Mouse (Mus musculus) hindbrain, embryonic 11.5 days (tissue): ENCODE measurements around the gene Tprgl. TPM values are rescaled to one million over a fixed set of nuclear protein-coding genes. Genes with fewer than 3 reads are reported as not detected.

Experiments
- ATAC-seq: fragments of 200-750 bp; cut with Nextera tagmentation; 2 replicates; pipeline ENCODE4 v1.8.0; 2017; ENCODE audit warnings: mild to moderate bottlenecking, moderate TSS enrichment, moderate library complexity; ENCODE audit not compliant: low FRiP score
- DNase-seq: peaks from one replicate; pipeline ENCODE4 v3.0.0-alpha.2; 2015; ENCODE audit warnings: low spot score
- H3K27ac ChIP-seq: fragments of 300-500 bp; sonication (generic); 2 replicates; pipeline ENCODE4 v1.5.1; 2014; ENCODE audit warnings: mild to moderate bottlenecking, low read depth, low read length
- H3K27me3 ChIP-seq: fragments of 300-500 bp; sonication (generic); 2 replicates; pipeline ENCODE4 v1.6.1; 2014; ENCODE audit warnings: mild to moderate bottlenecking, low read length, moderate library complexity, mixed read lengths; ENCODE audit not compliant: control insufficient read depth, insufficient read depth
- H3K36me3 ChIP-seq: fragments of 300-500 bp; sonication (generic); 2 replicates; pipeline ENCODE4 v1.6.1; 2014; ENCODE audit warnings: mild to moderate bottlenecking, low read length, moderate library complexity, mixed read lengths; ENCODE audit not compliant: control insufficient read depth, insufficient read depth
- H3K4me1 ChIP-seq: fragments of 300-500 bp; sonication (generic); replicated peaks from 2 replicates; pipeline ENCODE4 v1.6.1; 2014; ENCODE audit warnings: low read length, mixed read lengths; ENCODE audit not compliant: control insufficient read depth, insufficient read depth
- H3K4me2 ChIP-seq: fragments of 300-500 bp; sonication (generic); replicated peaks from 2 replicates; pipeline ENCODE4 v1.6.1; 2014; ENCODE audit warnings: mild to moderate bottlenecking, low read depth, low read length
- H3K4me3 ChIP-seq: fragments of 300-500 bp; sonication (generic); 2 replicates; pipeline ENCODE4 v1.5.1; 2014; ENCODE audit warnings: low read depth, low read length
- H3K9ac ChIP-seq: fragments of 300-500 bp; sonication (generic); 2 replicates; pipeline ENCODE4 v1.6.1; 2014; ENCODE audit warnings: low read depth, low read length
- H3K9me3 ChIP-seq: fragments of 300-500 bp; sonication (generic); 2 replicates; pipeline ENCODE4 v1.6.1; 2016; ENCODE audit warnings: low read length; ENCODE audit not compliant: control insufficient read depth
- WGBS: fragments of 180-500 bp; shearing (Covaris S2); extraction: QIAGEN DNeasy Blood & Tissue Kit; methylation state at CpG from one replicate; pipeline ENCODE4 v1.1.7; 2014; 5-methylcytosine and 5-hydroxymethylcytosine counted together
- polyA plus RNA-seq: library from polyadenylated mRNA; unstranded; fragments of >200 nt; fragmentation: Nextera tagmentation; extraction: Ambion mirVana; gene quantifications from 2 replicates; pipeline ENCODE4 v1.2.1, GENCODE M21; 2014

Tprgl gene
- polyA plus RNA-seq, 1 experiment from 2014 or later = 141 TPM

DNA sequence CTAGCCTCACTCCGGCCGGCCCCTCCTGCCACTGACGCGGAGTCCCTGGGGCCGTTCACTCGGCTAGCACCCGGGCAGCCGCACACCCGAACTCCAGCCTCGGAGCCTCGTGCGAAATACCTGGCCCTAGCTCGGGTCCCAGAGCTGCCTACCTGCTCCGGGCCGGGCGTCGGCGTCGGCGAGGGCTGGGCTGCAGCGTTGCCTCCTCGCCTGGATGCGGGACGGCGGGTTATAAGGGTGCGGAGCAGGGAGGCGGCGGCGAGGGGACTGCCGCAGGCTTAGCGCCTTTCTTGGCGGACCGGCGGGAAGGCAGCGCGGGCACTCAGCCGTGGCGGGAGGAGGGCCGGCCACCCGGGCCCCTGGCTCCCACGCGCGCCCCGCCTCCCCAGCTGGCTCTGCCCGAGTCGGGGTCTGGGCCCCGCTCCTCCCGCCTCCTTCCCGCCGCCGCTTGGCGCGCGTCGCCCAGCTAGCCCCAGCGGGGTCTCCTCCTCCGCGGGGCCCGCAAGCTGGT lies 20.7 kb downstream of the Tprgl start:
- no peaks in the 10 kb centered on the region for H3K9me3 ChIP-seq
- H3K4me3 ChIP-seq = peak overlapping the region; percentile 40
- no peak overlapping the region for H3K27ac ChIP-seq
- under 1% methylated on average over 53 of the region's 59 CpGs for WGBS
- ATAC-seq = no peak
- no peak for DNase-seq
- peak overlapping the region; percentile 48; the same call in 1 of the 2 replicates for H3K9ac ChIP-seq
- peak overlapping the region; percentile 84 for H3K4me2 ChIP-seq
- no peaks in the 10 kb centered on the region for H3K36me3 ChIP-seq
- H3K27me3 ChIP-seq = peaks cover 50% of the 10 kb centered on the region
- peaks cover 10% of the 10 kb centered on the region; the same call in 1 of the 2 replicates for H3K4me1 ChIP-seq

DNA sequence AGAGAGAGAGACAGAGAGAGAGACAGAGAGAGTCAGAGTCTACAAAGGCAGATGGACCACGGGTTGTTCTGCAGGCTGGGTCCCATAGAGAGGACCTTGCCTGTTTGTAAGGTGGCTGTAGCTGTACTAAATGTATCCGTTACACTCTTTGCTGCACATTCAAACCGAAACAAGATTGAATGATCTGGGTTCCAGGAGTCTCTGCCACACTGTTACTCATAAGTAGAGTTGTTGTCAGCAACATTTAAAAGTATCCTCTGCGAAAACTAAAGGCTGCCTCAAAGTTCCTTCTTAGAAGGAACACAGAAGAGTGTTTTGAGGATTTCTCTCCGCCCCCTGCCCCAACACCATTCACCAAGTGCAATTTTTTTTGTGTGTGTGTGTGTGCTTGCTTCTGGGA lies 23.3 kb downstream of the Tprgl start:
- Histone ChIP-seq H3K4me2 (no peak overlapping the region), H3K27ac (no peak overlapping the region), H3K4me3 (no peak overlapping the region), H3K36me3 (no peaks in the 10 kb centered on the region), H3K9me3 (no peaks in the 10 kb centered on the region), H3K27me3 (peaks cover 50% of the 10 kb centered on the region), H3K4me1 (peaks cover 10% of the 10 kb centered on the region; the same call in 1 of the 2 replicates), H3K9ac (no peak overlapping the region)
- no peak for DNase-seq
- no peak for ATAC-seq
- 66% methylated on average over 5 of the region's 5 CpGs for WGBS

DNA sequence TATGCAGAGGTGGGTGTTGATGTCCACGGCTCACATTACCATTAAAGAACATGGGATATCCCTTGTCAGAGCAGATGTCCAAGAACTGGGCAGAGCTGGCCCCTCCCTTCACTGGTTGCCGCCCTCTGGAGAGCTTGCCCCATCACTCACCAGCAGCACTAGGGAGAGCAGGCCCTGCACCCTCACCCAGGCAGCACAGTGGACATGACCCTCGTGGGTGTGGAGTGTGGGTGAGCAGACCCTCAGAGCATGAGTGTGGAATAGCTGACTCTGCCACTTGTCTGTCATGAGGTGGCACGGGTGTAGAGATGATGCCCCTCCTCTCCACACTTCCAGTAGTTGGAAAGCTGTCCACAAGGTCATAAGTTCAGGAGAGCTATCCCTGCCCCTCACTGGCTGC lies 25.7 kb downstream of the Tprgl start:
- no peaks in the 10 kb centered on the region for H3K36me3 ChIP-seq
- no peak for ATAC-seq
- H3K4me3 ChIP-seq = no peak overlapping the region
- DNase-seq = no peak
- no peaks in the 10 kb centered on the region for H3K9me3 ChIP-seq
- H3K27ac ChIP-seq = no peak overlapping the region
- H3K9ac ChIP-seq = no peak overlapping the region
- peaks cover 3% of the 10 kb centered on the region; the same call in 1 of the 2 replicates for H3K4me1 ChIP-seq
- no peak overlapping the region for H3K4me2 ChIP-seq
- H3K27me3 ChIP-seq = peaks cover 30% of the 10 kb centered on the region
- 72% methylated on average over 4 of the region's 4 CpGs for WGBS

DNA sequence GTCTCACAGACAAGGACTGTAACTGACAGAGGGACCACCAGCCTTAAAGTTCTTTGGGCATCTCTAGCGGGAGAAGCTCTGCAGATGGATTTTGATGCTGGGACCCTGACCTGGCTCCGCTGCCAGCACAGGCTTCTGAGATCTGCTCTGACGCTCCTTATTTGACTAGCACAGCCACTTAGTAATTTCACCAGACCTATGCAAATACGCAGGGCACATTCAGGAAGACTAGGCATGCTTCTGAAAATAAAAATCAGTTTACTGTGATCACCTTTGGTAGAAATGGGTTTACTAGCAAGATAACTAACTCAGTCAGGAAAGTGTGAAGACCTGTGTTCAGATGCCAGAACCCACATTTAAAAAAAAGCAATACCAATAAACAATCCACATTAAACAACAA lies 28.6 kb downstream of the Tprgl start:
- peaks cover 4% of the 10 kb centered on the region for H3K27me3 ChIP-seq
- no peak overlapping the region for H3K27ac ChIP-seq
- H3K36me3 ChIP-seq = no peaks in the 10 kb centered on the region
- no peak overlapping the region for H3K4me3 ChIP-seq
- 77% methylated on average over 4 of the region's 4 CpGs for WGBS
- H3K9ac ChIP-seq = no peak overlapping the region
- ATAC-seq (no peak), DNase-seq (no peak)
- no peak overlapping the region for H3K4me2 ChIP-seq
- H3K4me1 ChIP-seq = no peaks in the 10 kb centered on the region
- H3K9me3 ChIP-seq = no peaks in the 10 kb centered on the region

DNA sequence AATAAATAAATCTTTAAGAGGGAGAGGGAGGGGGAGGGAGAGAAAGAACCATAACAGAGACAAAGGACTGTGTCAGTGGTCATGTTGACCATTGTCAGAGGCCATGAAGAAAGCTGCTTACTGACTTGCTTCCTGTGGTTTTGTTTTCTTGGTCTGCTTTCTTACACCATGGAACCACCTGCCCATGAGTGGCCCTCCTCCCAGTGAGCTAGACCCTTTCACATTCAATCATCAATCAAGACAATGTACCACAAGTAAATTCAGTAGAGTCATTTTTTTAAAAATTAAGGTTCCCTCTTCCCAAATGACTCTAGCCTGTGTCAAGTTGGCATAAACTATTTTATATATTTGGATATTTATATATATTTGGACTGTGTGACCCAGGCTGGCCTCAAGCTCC lies 30.5 kb downstream of the Tprgl start:
- H3K4me2 ChIP-seq = no peak overlapping the region
- H3K36me3 ChIP-seq = no peaks in the 10 kb centered on the region
- no peak overlapping the region for H3K9ac ChIP-seq
- no peak for ATAC-seq
- H3K4me1 ChIP-seq = no peaks in the 10 kb centered on the region
- no peak overlapping the region for H3K4me3 ChIP-seq
- no peaks in the 10 kb centered on the region; the same call in 1 of the 2 replicates for H3K27me3 ChIP-seq
- DNase-seq = no peak
- H3K9me3 ChIP-seq = no peaks in the 10 kb centered on the region
- no peak overlapping the region for H3K27ac ChIP-seq

DNA sequence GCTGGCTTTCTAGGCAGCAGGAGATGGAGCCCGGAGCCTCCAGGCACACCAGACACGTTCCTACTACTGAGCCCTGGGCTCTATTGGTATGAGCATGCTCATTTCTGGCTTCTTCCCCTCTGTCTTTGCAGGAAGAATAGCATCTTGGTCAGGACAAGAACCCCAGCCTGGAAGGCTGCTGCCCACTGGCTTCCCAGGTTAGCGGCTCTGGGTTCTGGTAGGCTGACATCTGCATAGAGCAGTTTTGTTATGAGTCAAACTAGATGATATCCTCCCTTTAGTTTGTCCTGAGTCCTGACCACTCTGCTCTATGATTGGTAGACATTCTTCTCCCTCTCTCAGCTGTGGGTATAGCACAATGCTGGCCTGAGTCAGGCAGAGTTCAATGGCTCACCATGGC lies 33.2 kb downstream of the Tprgl start:
- Histone ChIP-seq H3K4me3 (no peak overlapping the region), H3K9me3 (no peaks in the 10 kb centered on the region), H3K4me1 (no peaks in the 10 kb centered on the region), H3K4me2 (no peak overlapping the region), H3K27me3 (no peaks in the 10 kb centered on the region; the same call in 1 of the 2 replicates), H3K36me3 (no peaks in the 10 kb centered on the region), H3K27ac (no peak overlapping the region), H3K9ac (no peak overlapping the region)
- DNase-seq (no peak), ATAC-seq (no peak)
- 75% methylated on average over 3 of the region's 3 CpGs for WGBS

DNA sequence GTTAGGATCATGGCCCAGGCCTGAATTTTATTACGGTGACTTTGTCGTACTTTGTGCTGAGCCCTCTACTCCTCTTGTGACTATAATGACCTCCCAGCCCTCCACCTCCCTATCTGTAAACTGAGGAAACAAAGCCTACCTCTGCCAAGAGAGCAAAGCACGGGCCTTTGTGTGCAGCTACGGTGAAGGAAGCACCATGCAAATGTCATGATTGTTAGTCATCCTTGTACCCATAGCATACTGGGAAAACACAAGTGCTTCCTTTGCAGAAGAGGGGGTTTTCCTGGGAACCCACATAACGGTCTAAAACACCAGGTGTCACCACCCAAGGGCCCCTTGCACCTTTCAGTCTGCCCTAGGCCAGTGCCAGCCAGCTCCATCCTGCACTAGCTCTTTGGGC lies 35.3 kb downstream of the Tprgl start:
- Histone ChIP-seq H3K36me3 (no peaks in the 10 kb centered on the region), H3K9ac (no peak overlapping the region), H3K27ac (no peak overlapping the region), H3K4me3 (no peak overlapping the region), H3K27me3 (no peaks in the 10 kb centered on the region; the same call in 1 of the 2 replicates), H3K4me1 (no peaks in the 10 kb centered on the region), H3K4me2 (no peak overlapping the region), H3K9me3 (no peaks in the 10 kb centered on the region)
- ATAC-seq (no peak), DNase-seq (no peak)
- WGBS = 82% methylated on average over 5 of the region's 5 CpGs

DNA sequence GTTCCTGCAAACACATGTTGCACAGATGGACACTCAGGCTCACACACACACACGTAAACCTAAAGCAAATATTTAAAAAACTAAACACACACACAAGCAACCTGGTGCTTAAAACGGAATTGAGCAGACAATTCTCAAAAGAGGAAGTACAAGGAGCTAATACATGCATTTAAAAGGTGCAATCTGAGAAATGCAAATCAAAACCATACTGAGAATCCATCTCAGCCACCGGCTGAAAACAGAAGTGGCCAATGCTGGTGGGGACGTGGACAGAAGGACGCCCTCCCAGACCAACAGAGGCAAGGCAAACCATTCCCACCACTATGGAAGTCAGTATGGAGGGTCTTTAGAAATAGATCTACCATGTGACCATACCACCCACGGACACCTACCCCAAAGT lies 36.9 kb downstream of the Tprgl start:
- DNase-seq (no peak), ATAC-seq (no peak)
- no peaks in the 10 kb centered on the region for H3K4me1 ChIP-seq
- 83% methylated on average over 6 of the region's 6 CpGs for WGBS
- no peaks in the 10 kb centered on the region; the same call in 1 of the 2 replicates for H3K27me3 ChIP-seq
- H3K36me3 ChIP-seq = no peaks in the 10 kb centered on the region
- no peak overlapping the region for H3K9ac ChIP-seq
- no peak overlapping the region for H3K4me2 ChIP-seq
- no peak overlapping the region for H3K27ac ChIP-seq
- H3K4me3 ChIP-seq = no peak overlapping the region
- H3K9me3 ChIP-seq = no peaks in the 10 kb centered on the region

DNA sequence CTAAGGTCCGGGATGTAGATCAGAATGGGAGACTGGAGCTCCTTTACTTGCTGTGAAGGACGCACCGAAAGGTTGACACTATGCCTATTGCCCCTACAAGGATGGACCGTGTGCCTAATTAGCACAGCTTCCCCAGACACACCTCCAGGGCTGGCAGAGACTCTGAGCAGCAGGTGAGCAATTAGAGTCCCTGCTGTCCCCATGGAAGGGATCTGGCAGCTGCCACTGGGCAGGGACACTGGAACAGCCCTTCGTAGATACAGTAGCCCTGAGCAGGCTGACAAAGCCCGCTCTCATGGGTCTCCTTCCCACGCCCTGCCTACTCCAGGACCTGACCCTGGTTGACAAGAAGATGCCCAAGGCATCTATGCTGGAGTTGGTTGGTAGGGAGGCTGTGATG lies 38.1 kb downstream of the Tprgl start:
- WGBS = 84% methylated on average over 7 of the region's 7 CpGs
- Histone ChIP-seq H3K27me3 (no peaks in the 10 kb centered on the region; the same call in 1 of the 2 replicates), H3K9me3 (no peaks in the 10 kb centered on the region), H3K4me2 (no peak overlapping the region), H3K36me3 (no peaks in the 10 kb centered on the region), H3K4me3 (no peak overlapping the region), H3K27ac (no peak overlapping the region), H3K9ac (no peak overlapping the region), H3K4me1 (no peaks in the 10 kb centered on the region)
- ATAC-seq = no peak
- DNase-seq = no peak
